9 mouse cellular contexts compared by ENCODE assay signal in the genomic region with DNA sequence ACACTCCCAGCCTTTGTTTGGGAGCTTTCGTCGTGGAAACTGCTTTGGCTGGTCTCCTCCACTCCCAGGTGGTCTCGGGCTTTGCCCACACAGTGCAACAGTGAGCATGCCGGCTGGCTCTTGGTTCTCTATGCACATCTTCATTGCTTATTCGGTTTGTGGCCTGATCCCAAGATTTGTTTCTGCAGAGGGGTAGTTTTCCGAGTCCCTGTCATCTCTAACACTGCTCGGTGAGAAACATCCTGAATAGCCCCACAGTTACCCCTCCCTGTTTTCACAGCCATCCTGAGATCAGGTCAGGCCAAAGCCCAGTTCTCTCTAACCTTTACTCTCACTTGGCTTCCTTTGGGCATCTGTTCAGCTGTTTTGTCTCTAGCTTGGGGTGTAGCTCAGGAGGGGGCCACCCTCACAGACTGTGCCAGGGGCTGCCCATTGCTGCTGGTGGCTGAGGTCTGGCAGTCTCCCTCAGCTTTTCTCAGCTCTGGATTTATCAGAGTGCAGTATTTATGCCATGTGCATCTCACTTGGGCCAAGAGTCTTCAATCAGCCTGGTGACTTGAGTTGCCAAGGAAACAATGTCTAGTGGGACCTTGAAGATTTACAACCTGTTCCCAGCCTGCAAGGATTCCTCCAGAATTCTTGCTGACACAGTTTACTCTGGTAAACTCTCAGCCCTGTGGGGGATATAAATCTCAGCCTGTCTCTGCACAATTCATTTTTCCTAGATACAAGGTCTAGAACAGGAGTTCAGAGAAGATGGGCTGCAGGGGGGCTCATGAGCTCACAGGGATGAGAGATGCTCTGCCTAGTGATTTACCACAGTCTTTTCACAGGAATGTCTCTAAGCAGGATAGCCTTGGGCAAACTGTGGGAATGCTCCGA.
DNase-seq lines count a peak whose midpoint lies in the region; ATAC-seq lines count a peak whose summit lies in the region.
"Had no signal": no experiment of that assay in that cellular context is flagged by ENCODE, and none has a peak within 500 bp of the region (broad histone marks: within the 10 kb centered on the region; RNA-seq: fewer than 3 reads in every experiment).

No protein-coding gene starts in this region.

- H3K9me3 ChIP-seq in kidney, embryonic 16.5 days (ENCODE audit: low read length) = no peaks in the 10 kb centered on the region

- H3K27me3 ChIP-seq in kidney, embryonic 16.5 days (ENCODE audit: insufficient read depth, low read length) = 0 out of 2 replicates have a peak, but pooled peaks cover 3% of the 10 kb centered on the region

- peak; percentile 50 for ATAC-seq in kidney, embryonic 16.5 days (ENCODE audit: low FRiP score, low TSS enrichment)

- 25% methylated on average over 8 of the region's 8 CpGs for WGBS in kidney, embryonic 16.5 days

- no peak overlapping the region for H3K4me3 ChIP-seq in kidney, embryonic 16.5 days (ENCODE audit: low read length)
- H3K4me3 ChIP-seq: megakaryocyte, embryonic 14.5 days had no signal

- H3K36me3 ChIP-seq in kidney, embryonic 16.5 days (ENCODE audit: insufficient read depth, low read length) = no peaks in the 10 kb centered on the region

- no peak overlapping the region for H3K4me2 ChIP-seq in kidney, embryonic 16.5 days (replicated peaks; ENCODE audit: low read depth, low read length)

- H3K27ac ChIP-seq in kidney, embryonic 16.5 days (ENCODE audit: low read length) = peak overlapping the region; percentile 16; the same call in 1 of the 2 replicates

- H3K4me1 ChIP-seq in kidney, embryonic 16.5 days (ENCODE audit: insufficient read depth, low read length) = peaks cover 34% of the 10 kb centered on the region

- DNase-seq in cerebellum, adult 9-10 months = peak; percentile 32
- DNase-seq in cerebellum, postnatal 25 days = no peak
- peak; percentile 14 for DNase-seq in right cerebral cortex, postnatal 25 days
- DNase-seq in right cerebral cortex, postnatal 14 days = no peak
- DNase-seq in neural tube, embryonic 10.5 days (ENCODE audit: extremely low spot score, low spot score) = peak; percentile 51
- no peak for DNase-seq in T-cell, adult 2 months (ENCODE audit: low spot score)
- DNase-seq in ovary, postnatal 36 days (ENCODE audit: low spot score) = no peak

- H3K9ac ChIP-seq in kidney, embryonic 16.5 days (replicated peaks; ENCODE audit: low read length) = no peak overlapping the region

Comparison
In these comparisons a context has a peak if more than half of its experiments do, and no peak if none do; other contexts are left out.
1. DNase-seq: peak in cerebellum, adult 9-10 months (single experiment), right cerebral cortex, postnatal 25 days (single experiment) and neural tube, embryonic 10.5 days (single experiment); none in cerebellum, postnatal 25 days (0 of 2), right cerebral cortex, postnatal 14 days (single experiment), T-cell, adult 2 months (single experiment) and ovary, postnatal 36 days (single experiment).